Mouse (Mus musculus): ENCODE measurements around the gene Btbd17. TPM values are rescaled to one million over a fixed set of nuclear protein-coding genes. Genes with fewer than 3 reads are reported as not detected.
A peak's percentile ranks its signal among the peaks of the same experiment; 100 is the strongest.

Btbd17 gene
- polyA plus RNA-seq, 1 experiment: 0.49 TPM

DNA sequence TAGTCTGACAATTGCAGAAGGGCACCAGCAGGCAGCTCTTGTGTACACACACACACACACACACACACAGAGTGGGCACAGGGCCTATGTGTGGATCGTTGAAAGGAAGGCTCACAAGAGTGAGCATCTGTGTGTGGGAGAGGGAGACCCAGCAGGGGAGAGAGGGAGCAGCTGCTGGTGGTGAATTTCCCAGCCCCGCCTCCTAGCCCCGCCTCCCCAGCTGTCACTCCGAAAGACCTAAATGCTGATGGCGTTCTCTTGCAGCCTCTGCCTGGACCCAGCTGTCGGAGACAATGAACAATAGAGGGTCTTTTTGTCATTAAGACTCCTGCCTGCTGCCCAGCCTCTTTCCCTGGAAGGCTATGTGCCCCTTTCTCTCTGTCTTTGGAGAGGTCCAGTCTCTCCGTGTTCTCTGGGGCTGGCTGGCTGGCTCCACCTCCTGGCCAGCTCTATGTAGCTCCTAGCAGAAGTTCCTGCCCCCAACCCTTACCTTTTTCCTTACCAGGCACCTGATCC lies 456 bp downstream of the Btbd17 start:
- TF ChIP-seq MYOD1 (IDR thresholded peaks at IDR 0.05; ENCODE audit: control insufficient read depth, insufficient read length, low read depth) (peak; percentile 59), MAX (IDR thresholded peaks at IDR 0.05) (no peak)
- Histone ChIP-seq H3K27me3 (ENCODE audit: control insufficient read depth, insufficient read depth, insufficient read length) (peaks cover 4% of the 10 kb centered on the region), H3K36me3 (ENCODE audit: control insufficient read depth, insufficient read depth) (no peaks in the 10 kb centered on the region), H3K4me3 (ENCODE audit: insufficient read depth, poor library complexity, severe bottlenecking) (no peak overlapping the region), H3ac (ENCODE audit: control insufficient read depth, insufficient read length, low read depth) (no peak overlapping the region), H3K79me2 (ENCODE audit: control insufficient read depth, insufficient read depth) (no peaks in the 10 kb centered on the region), H3K79me3 (ENCODE audit: low read depth) (no peaks in the 10 kb centered on the region)

DNA sequence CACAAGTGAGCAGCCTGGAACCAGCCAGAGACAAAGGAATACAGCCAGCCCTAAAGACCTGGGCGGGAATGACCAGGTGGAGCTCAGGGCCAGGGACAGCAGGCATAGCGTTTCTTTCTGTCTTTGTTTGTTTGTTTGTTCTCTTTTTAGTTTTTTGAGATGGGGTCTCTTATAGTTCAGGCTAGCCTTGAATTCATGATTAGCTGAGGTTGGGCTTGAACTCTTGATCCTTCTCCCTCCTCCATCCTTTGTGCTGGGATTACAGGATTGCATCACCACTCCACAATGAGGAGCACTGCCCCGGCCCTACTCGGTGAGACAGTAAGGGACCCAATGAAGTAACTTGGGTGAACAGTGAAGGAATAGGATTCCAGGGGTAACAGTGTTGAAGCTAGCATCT lies 1.1 kb downstream of the Btbd17 start:
- no peaks in the 10 kb centered on the region for H3K79me2 ChIP-seq (ENCODE audit: control insufficient read depth, insufficient read depth)
- H3K79me3 ChIP-seq (ENCODE audit: low read depth): no peaks in the 10 kb centered on the region
- no peaks in the 10 kb centered on the region for H3K36me3 ChIP-seq (ENCODE audit: control insufficient read depth, insufficient read depth)
- H3K4me3 ChIP-seq (ENCODE audit: insufficient read depth, poor library complexity, severe bottlenecking): no peak overlapping the region
- H3ac ChIP-seq (ENCODE audit: control insufficient read depth, insufficient read length, low read depth): no peak overlapping the region
- peaks cover 4% of the 10 kb centered on the region for H3K27me3 ChIP-seq (ENCODE audit: control insufficient read depth, insufficient read depth, insufficient read length)
- TF ChIP-seq CEBPB (IDR thresholded peaks at IDR 0.05; ENCODE audit: low read depth): peak; percentile 11
- no peak for TF ChIP-seq CTCF (IDR thresholded peaks at IDR 0.05; ENCODE audit: control insufficient read depth, insufficient read depth, insufficient read length)

DNA sequence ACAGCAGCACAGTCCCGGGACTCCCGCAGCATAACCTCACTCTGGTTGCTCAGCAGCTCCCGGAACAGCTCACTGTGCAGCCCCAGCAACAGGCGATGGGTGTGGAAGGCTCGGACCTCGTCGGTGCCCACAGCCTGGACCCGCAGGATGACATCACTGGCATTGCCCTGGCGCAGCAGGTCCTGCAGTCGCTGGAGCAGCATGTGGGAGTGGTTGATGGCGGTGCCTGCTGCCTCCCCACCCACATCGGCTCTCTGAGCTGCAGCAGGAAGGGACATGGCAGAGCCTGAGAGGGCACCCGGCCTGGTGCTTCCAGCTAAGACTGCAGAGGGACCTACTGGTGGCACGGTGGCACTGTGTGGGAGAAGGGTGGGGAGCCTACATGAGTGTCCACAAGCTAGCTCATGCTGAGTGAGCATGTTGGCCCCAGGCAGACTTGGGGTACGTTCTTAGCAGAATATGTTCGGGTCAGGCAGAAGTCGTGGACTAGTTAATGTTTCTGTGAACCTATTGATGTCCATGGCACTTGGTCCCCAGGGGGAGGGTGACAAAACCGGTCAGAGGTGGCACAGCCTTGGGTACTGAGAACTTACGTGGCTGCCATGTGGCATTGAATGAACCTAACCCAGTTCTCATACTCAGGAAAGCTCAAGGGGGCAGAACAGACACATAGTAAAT lies 1.7 kb downstream of the Btbd17 start:
- no peak overlapping the region for H3ac ChIP-seq (ENCODE audit: control insufficient read depth, insufficient read length, low read depth)
- H3K4me3 ChIP-seq (ENCODE audit: insufficient read depth, poor library complexity, severe bottlenecking): no peak overlapping the region
- no peaks in the 10 kb centered on the region for H3K36me3 ChIP-seq (ENCODE audit: control insufficient read depth, insufficient read depth)
- no peaks in the 10 kb centered on the region for H3K79me3 ChIP-seq (ENCODE audit: low read depth)
- H3K27me3 ChIP-seq (ENCODE audit: control insufficient read depth, insufficient read depth, insufficient read length): peaks cover 4% of the 10 kb centered on the region
- TF ChIP-seq FOSL1 (IDR thresholded peaks at IDR 0.05; ENCODE audit: insufficient read depth, low read length, poor library complexity, severe bottlenecking) (no peak), MYOD1 (IDR thresholded peaks at IDR 0.05; ENCODE audit: control insufficient read depth, insufficient read length, low read depth) (peak; percentile 21), MAX (IDR thresholded peaks at IDR 0.05) (peak; percentile 69), CEBPB (IDR thresholded peaks at IDR 0.05; ENCODE audit: low read depth) (no peak), MYOG (IDR thresholded peaks at IDR 0.05; ENCODE audit: control insufficient read depth, extremely low read depth, insufficient read length) (no peak), USF1 (IDR thresholded peaks at IDR 0.05; ENCODE audit: low read depth) (no peak), CTCF (IDR thresholded peaks at IDR 0.05; ENCODE audit: control insufficient read depth, insufficient read depth, insufficient read length) (no peak)
- no peaks in the 10 kb centered on the region for H3K79me2 ChIP-seq (ENCODE audit: control insufficient read depth, insufficient read depth)

DNA sequence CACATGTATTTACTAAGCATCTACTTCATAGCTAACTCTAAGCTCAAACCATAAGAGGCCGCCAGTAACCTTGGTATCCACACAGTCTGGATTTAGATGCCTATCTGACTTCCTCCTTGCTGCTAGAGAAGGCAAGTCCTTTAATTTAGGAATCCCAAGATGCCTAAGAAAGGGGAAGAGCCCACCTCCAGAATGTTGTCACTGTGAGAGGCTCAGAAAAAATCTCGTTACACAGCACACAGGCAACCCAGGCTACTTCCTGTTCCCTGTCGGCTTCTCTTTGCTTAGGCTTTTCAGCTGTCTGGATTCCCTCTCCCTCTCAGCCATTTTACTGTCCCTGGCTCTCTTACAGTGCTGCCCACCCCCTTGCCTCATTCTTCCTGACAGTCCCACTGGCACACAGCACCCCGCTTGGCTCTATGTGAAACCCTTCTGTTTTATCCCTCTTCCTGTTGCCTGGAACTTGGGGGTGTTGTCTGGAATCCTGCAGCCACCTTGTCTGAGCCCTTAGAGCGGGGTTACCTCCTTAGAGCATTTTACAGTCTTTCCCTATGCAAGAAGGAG lies 2.7 kb downstream of the Btbd17 start:
- no peak overlapping the region for H3ac ChIP-seq (ENCODE audit: control insufficient read depth, insufficient read length, low read depth)
- H3K36me3 ChIP-seq (ENCODE audit: control insufficient read depth, insufficient read depth): no peaks in the 10 kb centered on the region
- no peak overlapping the region for H3K4me3 ChIP-seq (ENCODE audit: insufficient read depth, poor library complexity, severe bottlenecking)
- no peak for TF ChIP-seq MYOD1 (IDR thresholded peaks at IDR 0.05; ENCODE audit: control insufficient read depth, insufficient read length, low read depth)
- TF ChIP-seq CTCF (IDR thresholded peaks at IDR 0.05; ENCODE audit: control insufficient read depth, insufficient read depth, insufficient read length): no peak
- no peak for TF ChIP-seq USF1 (IDR thresholded peaks at IDR 0.05; ENCODE audit: low read depth)
- no peak for TF ChIP-seq FOSL1 (IDR thresholded peaks at IDR 0.05; ENCODE audit: insufficient read depth, low read length, poor library complexity, severe bottlenecking)
- TF ChIP-seq CEBPB (IDR thresholded peaks at IDR 0.05; ENCODE audit: low read depth): no peak
- no peak for TF ChIP-seq MAX (IDR thresholded peaks at IDR 0.05)
- no peak for TF ChIP-seq MYOG (IDR thresholded peaks at IDR 0.05; ENCODE audit: control insufficient read depth, extremely low read depth, insufficient read length)
- H3K79me2 ChIP-seq (ENCODE audit: control insufficient read depth, insufficient read depth): no peaks in the 10 kb centered on the region
- peaks cover 4% of the 10 kb centered on the region for H3K27me3 ChIP-seq (ENCODE audit: control insufficient read depth, insufficient read depth, insufficient read length)
- H3K79me3 ChIP-seq (ENCODE audit: low read depth): no peaks in the 10 kb centered on the region

DNA sequence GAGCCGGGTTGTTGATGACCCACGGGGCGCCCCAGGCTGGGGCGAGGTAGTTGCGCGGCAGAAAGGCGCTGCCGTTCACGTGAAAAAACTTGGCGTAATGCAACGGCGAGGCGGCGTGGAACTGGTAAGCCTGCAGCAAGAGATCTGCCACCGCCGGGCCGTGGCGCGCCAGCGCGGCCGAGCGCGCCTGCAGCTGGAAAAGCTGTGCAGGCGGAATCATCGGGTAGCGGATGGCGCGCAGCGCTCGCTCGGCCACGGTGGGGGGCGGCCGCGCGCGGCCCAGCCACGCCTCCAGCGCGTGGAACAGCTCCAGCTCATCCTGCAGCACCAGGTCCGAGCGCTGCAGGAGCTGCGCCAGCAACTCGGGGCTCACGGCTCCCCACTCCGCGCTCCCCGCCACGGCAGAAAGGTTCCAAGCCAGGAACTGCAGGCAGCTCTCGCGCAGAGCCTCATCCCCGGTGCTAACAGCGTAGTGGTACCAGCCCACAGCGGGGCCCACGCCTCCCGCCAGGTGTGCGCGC lies 3.8 kb downstream of the Btbd17 start:
- Histone ChIP-seq H3K36me3 (ENCODE audit: control insufficient read depth, insufficient read depth) (no peaks in the 10 kb centered on the region), H3ac (ENCODE audit: control insufficient read depth, insufficient read length, low read depth) (no peak overlapping the region), H3K27me3 (ENCODE audit: control insufficient read depth, insufficient read depth, insufficient read length) (peaks cover 4% of the 10 kb centered on the region), H3K79me3 (ENCODE audit: low read depth) (no peaks in the 10 kb centered on the region), H3K79me2 (ENCODE audit: control insufficient read depth, insufficient read depth) (no peaks in the 10 kb centered on the region), H3K4me3 (ENCODE audit: insufficient read depth, poor library complexity, severe bottlenecking) (no peak overlapping the region)
- TF ChIP-seq FOSL1 (IDR thresholded peaks at IDR 0.05; ENCODE audit: insufficient read depth, low read length, poor library complexity, severe bottlenecking) (no peak), MYOD1 (IDR thresholded peaks at IDR 0.05; ENCODE audit: control insufficient read depth, insufficient read length, low read depth) (no peak), CEBPB (IDR thresholded peaks at IDR 0.05; ENCODE audit: low read depth) (no peak), MYOG (IDR thresholded peaks at IDR 0.05; ENCODE audit: control insufficient read depth, extremely low read depth, insufficient read length) (no peak), MAX (IDR thresholded peaks at IDR 0.05) (no peak), CTCF (IDR thresholded peaks at IDR 0.05; ENCODE audit: control insufficient read depth, insufficient read depth, insufficient read length) (no peak), USF1 (IDR thresholded peaks at IDR 0.05; ENCODE audit: low read depth) (no peak)
